Mouse (Mus musculus) cerebellum, adult (tissue): ENCODE results near the gene Rnft2.
A peak's percentile ranks its signal among the peaks of the same experiment; 100 is the strongest.

ENCODE experiments used
- ATAC-seq: cut with Nextera tagmentation; 2 replicates; pipeline ENCODE4 v1.9.2; 2017; ENCODE audit warnings: mild to moderate bottlenecking, moderate library complexity, mixed read lengths; ENCODE audit not compliant: insufficient number of reproducible peaks, low FRiP score, low TSS enrichment

The Rnft2 gene

DNA sequence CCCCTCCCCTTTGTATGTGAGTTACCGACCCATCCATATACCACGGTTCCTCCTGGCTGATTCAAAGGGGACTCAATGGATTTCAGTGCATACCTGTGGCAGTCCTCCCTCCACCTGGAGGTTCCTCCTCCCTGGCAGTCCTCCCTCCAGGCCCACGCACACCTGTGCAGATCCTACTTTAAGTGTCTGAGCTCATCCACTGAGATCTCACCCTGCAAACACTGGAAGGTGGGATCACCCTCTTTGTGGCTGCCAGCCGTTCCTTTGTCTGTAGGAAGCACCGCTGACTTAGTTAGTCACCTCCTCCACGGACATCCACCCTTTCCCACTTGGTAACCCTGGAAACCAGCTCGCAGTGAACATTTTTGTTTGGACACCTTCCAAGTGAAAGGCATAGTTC, 67.3 kb downstream of the Rnft2 start:
- ATAC-seq, result no peak

DNA sequence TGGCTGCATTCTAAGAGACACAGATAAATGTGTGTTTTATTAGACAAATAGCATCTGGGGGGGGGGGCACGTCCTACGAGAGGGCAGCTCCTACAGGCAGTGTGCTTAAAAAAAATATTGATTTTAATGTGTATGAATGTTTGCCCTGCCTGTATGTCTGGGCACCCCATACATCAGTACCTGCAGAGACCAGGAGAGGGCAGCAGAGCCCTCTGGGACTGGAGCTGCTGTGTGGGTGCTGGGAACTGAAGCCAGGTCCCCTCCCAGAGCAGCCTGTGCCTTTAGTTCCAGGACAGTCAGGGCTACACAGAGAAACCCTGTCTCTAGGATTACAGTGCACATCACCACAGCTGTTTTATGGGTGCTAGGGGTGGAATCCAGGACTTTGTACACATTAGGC, 69.8 kb downstream of the Rnft2 start:
- ATAC-seq, result no peak

DNA sequence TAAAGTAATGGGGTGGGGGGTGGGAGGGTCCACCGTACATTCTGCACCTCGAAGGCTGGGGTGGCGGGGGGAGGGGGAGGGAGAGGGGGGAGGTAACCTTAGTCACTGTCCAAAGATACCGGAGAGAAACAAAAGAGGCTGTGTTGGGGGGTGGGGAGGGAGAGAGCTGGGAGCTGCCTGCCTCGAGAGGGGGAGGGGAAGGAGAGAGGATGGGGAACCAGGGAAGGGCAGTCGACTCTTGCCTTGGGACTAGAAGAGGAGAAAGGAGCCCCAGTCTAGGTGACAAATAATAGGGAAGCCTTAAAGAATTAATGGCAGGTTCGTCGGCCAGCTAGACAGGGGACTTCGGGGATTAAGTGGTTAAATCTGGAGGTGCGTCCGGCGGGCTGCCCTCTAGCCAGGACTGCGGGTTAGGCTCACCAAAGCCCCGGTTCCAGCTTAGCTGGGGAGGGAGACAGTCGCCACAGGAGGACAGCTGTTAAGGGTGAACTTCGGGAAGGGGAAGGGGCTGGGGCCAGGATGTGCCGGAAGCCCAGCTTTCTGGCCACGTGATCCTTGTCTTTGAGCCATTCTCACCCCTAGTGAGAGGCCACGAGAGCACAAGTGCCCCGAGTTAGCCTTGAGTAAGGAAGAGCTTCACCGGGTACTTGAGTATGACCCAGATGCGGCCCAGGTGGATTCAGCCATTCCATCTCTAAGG, 70.5 kb downstream of the Rnft2 start:
- no peak for ATAC-seq

GRCm38 (mm10) chr5:118172078-118172723, 72.7 kb downstream of the Rnft2 start:
- no peak for ATAC-seq

GRCm38 (mm10) chr5:118171665-118172064, 73.3 kb downstream of the Rnft2 start:
- ATAC-seq, result no peak

- ATAC-seq, result no peak
Measured at GRCm38 (mm10) chr5:118170888-118171529, 73.9 kb downstream of the Rnft2 start.

- ATAC-seq, result peak; percentile 45; the same call in 1 of the 2 replicates
Measured at GRCm38 (mm10) chr5:118169222-118170221, 75.4 kb downstream of the Rnft2 start.

- ATAC-seq, result no peak
Measured at GRCm38 (mm10) chr5:118167561-118167995, 77.3 kb downstream of the Rnft2 start.

GRCm38 (mm10) chr5:118165462-118165861, 79.5 kb downstream of the Rnft2 start:
- no peak for ATAC-seq

- no peak for ATAC-seq
Measured at GRCm38 (mm10) chr5:118164581-118164980, 80.3 kb downstream of the Rnft2 start, which contains the start of gene Hrk. Gene Hrk (plus strand): TSS chr5:118164648.

GRCm38 (mm10) chr5:118160691-118161090, 84.2 kb downstream of the Rnft2 start:
- ATAC-seq, result no peak

- ATAC-seq, result no peak
Measured at GRCm38 (mm10) chr5:118156976-118157375, 87.9 kb downstream of the Rnft2 start.

DNA sequence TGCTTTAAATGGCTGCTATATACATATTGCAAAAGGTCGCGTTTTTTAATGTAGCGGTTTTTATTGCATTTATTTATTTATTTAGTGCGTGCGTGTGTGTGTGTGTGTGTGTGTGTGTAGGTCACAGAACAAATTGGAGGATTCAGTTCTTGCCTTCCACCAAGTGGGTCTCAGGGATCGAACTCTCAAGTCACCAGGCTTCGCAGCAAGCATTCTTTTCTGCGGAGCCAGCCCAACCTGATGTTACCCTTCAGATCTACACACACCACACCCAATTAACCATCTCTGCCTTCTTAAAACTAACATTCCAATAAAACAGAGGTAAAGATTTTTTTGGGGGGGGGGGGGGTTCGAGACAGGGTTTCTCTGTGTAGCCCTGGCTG, 89.4 kb downstream of the Rnft2 start:
- ATAC-seq, result no peak

- ATAC-seq, result peak; percentile 78; the same call in 1 of the 2 replicates
Measured at GRCm38 (mm10) chr5:118154839-118155564, 89.9 kb downstream of the Rnft2 start, which contains the start of gene Fbxw8. Gene Fbxw8 (minus strand): TSS chr5:118155464.

DNA sequence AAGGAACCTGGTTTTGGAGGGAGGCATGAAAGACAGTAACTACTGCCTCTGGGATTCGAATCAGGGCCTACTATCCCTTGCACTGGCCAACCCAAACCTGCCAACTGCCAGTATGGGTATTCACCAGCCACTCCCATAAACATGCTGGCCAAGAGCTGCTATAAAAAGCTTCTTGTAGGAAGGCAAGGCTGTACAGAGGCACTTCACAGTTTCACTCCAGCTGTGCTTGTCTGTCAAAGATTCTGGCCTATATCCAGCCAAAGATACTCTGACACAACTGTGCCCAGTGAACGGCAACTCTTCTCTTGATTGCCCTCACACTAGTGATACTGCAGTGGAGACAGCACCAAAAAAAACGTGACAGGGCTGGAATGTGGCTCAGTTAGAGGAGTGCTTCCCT, 95.2 kb downstream of the Rnft2 start:
- ATAC-seq, result no peak

GRCm38 (mm10) chr5:118147264-118147663, 97.7 kb downstream of the Rnft2 start:
- no peak for ATAC-seq

DNA sequence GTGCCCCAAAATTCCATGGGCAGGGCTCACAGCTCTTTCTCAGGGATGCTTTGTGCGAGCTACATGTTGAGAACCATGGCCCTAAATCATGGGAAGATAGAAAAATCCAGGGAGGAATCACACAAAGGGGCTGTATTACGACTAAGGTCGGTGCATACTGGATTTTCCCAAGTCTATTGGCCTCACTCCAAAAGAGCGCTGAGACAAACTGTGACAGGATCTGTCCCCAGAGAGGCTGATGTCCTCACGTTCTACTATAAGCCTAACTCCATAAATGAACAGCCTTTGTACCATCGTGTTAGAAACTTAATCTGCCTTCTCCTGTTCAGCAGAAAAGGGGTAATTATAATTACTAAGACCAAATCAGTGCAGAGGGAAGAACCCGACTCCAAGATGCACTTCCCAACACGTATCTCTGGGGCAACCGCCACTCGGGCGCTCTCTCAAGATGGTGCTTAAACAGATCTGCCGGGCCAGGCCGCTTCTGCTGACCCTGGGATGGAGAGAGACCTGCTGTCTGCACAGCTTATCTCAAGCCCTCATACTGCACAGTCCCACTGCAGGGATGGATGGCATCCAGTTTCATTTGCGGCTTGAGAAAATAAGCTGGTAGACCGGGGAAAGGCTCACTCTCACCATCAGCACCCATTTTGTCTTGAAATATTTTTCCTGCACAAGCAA, 98.8 kb downstream of the Rnft2 start:
- no peak for ATAC-seq

- no peak for ATAC-seq
Measured at GRCm38 (mm10) chr5:118145458-118145857, 99.5 kb downstream of the Rnft2 start.

DNA sequence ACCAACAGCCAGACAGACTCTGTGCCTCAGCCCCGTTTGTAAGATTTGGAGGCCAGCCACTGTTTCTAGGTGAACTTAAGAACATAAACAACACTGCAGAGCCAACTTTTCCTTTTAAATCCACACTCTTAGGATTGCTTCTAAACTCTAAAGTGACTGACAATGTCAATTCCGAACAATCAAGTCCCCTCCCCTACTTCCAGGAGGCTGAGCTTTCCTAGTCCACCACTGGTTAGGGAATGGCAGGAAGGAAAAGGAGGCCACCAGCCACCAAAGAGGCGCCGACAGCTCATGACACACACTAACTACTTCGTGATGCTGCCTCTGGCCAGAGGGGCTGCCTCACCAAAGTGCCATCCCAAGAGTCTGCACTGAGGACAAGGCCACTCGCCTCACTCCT, 100.1 kb downstream of the Rnft2 start:
- ATAC-seq, result no peak
